Mouse (Mus musculus) brain, embryonic 14.5 days (tissue): ENCODE measurements around the gene Pax4.

ENCODE experiments used
- CTCF ChIP-seq: fragments of 200-500 bp; IDR thresholded peaks from 2 replicates; pipeline ENCODE4 v1.5.1; 2012; ENCODE audit warnings: inconsistent platforms, mild to moderate bottlenecking, moderate library complexity, borderline replicate concordance; ENCODE audit not compliant: insufficient read depth, insufficient read length; ENCODE audit errors: extremely low read depth
- POLR2A ChIP-seq: fragments of 200-500 bp; IDR thresholded peaks from 2 replicates; pipeline ENCODE4 v1.6.1; 2012; ENCODE audit warnings: mild to moderate bottlenecking, inconsistent platforms, borderline replicate concordance; ENCODE audit not compliant: poor library complexity, insufficient read depth, insufficient read length, severe bottlenecking; ENCODE audit errors: extremely low read depth

- TF ChIP-seq CTCF = no peak
- no peak for TF ChIP-seq POLR2A
Measured at GRCm38 (mm10) chr6:28430795-28431537, 18.2 kb downstream of the Pax4 start.
